Mouse (Mus musculus) cerebellum, adult 2 months (tissue): ENCODE measurements at regions not wholly inside any gene's neighbourhood (a gene's known extent, or its start where the extent isn't known, plus 50 kb on each side); places are given as distances from the start of the nearest gene placed in this dataset.

Experiments
- CTCF ChIP-seq: fragments of 200-500 bp; IDR thresholded peaks from 2 replicates; pipeline ENCODE4 v1.5.1; 2011; ENCODE audit warnings: low read depth, mild to moderate bottlenecking, control low read depth, low read length, moderate library complexity, borderline replicate concordance; ENCODE audit not compliant: insufficient read depth
- POLR2A ChIP-seq: fragments of 200-500 bp; IDR thresholded peaks from 2 replicates; pipeline ENCODE4 v1.6.1; 2011; ENCODE audit warnings: low read length, control low read depth, borderline replicate concordance; ENCODE audit not compliant: insufficient read depth

GRCm38 (mm10) chr17:16818421-16818820 is 245.5 kb upstream of the Zfp960 start:
- TF ChIP-seq POLR2A: no peak
- TF ChIP-seq CTCF: no peak
